Mouse (Mus musculus): Measurements from ENCODE around the gene Spsb1. TPM values are rescaled to one million over a fixed set of nuclear protein-coding genes. Genes with fewer than 3 reads are reported as not detected.

Spsb1 gene
- total RNA-seq, 2 experiments from 2014 or later: 22.5 to 28.0 TPM

DNA sequence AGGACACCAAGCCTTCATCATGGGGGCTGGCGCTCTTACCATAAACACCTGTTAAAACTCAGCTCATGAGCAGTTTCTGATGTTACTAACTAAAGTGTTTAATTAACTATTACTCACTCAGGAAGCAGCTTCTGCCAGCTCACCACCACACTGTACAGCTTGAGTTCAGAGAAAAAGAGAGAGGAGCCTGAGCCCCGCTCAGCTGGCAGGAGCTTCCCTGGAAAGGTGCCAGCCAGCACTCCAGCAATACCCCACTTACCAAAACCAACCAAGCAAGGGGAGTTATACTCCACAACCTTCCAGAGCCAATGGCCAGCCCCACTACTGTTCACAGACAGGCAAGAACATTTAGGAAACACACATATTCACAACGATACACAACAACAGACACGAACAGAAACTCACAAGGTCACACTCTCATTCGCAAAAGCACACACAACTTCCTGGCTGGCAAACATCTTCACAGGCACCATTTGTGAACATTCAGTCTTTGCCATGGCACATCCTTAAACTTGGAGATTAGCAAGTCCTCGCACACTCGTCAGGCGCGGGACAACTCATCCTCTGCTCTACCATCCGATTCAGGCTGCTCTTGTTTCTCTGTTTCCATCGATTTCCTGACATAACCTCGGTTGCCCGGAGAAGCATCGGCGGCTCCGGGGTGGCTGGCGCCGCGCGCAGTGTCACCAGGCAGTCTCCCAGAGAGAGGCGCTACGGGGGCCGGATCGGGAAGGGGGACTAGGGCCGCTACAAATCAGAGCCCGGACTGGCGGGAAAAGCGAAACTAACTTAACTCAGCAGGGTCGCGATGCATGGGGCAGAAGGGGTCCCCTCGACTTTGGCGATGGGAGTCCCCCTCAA, 992 bp downstream of the Spsb1 start:
- peak; percentile 48 to 65 for DNase-seq (ENCODE audit: low spot score in 2 of 2)

DNA sequence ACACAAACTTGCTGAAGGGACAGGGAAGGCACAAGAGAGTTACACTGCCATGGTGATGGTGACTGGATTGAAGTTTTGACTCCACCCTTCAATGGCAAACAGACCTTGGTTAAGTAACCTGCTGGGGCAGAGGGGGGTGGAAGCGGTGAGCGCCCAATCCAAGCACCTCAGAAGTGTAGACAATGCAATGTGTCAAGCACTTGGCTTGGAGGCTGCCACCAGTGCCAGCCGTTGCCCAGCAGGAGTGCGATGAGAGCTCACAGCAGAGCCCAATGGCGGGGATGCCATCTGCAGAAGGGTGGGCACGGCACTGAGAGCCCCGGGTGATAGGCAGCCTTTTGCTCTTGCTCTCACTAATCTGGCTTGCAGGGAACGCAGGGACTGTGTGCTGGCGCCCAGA, 2.6 kb downstream of the Spsb1 start:
- DNase-seq (ENCODE audit: low spot score in 2 of 2): no peak

DNA sequence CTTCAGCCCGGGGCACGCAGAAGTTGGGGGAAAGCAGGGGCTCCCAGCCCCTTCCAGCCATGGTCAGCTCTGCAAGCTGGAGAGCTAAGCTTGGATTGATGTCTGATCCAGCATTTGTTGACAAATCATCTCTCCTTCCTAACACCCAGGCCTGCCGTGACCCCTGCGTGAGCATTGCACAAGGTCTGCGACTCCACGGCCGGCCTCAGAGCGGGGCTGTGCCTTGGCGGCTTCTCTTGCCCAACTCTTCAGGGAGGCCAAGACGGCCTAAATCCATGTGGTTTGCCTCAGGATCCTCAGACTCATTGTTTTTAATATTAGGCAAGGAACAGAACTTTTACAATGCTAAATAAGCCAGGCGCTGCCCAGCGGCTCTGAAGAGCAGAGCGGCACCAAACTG, 3.6 kb downstream of the Spsb1 start:
- no peak for DNase-seq (ENCODE audit: low spot score in 2 of 2)

DNA sequence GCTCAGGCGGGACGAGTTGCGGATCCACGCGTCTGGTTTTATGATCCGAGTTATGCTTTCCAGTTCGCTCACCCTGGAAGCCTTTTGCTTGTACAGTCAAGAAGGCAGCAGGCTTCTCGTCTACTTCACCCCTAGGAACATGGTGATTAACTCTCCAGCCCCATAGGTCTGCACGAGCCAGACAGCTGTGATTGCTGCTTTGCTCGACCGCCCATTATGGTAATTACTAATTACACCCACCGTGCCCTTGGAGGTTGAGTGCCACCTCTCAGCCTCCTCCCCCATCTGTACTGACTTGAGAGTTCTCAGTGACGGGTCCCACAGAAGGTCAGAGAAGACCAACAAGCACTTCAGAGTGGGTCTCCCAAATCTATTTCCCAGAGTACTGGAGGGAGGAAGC, 5.2 kb downstream of the Spsb1 start:
- DNase-seq (ENCODE audit: low spot score in 2 of 2): no peak

DNA sequence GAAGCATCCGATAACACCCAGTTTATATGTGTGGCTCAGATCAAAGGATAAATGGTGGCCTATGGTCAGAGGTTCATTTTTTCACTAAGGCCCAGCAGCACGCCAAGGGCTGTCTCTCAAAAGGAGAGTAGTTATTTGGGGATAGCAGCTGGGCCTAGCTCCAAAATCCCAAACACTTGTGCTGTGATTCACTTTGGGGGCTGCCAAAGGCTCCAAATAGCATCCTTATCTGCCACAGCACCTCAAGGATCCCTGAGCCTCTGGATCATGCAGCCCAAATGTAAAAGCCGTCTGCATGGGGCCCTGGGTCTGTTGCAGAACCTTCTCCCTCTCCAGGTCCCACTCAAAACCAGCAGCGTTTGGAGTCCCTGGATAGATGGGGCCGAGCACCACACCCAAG, 6.7 kb downstream of the Spsb1 start:
- no peak for DNase-seq (ENCODE audit: low spot score in 2 of 2)

DNA sequence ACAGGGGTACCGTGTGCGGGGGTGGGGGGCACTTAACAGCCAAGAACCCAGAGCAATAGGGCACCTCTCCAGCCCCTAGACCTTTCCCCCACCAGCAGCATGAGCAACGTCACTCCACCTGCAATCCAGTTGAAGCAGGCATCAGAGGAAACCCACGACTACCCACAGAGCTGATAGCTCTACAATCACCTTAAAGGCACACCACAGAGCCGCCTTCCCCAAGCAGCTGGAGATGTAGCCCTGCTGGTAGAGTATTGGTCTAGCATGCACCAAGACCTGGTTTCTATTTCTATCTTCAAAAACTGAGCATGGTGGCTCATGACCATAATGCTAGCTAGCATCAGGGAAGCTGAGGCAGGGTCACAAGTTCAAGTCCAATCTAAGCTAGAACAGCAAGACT, 7.4 kb downstream of the Spsb1 start:
- no peak for DNase-seq (ENCODE audit: low spot score in 2 of 2)

DNA sequence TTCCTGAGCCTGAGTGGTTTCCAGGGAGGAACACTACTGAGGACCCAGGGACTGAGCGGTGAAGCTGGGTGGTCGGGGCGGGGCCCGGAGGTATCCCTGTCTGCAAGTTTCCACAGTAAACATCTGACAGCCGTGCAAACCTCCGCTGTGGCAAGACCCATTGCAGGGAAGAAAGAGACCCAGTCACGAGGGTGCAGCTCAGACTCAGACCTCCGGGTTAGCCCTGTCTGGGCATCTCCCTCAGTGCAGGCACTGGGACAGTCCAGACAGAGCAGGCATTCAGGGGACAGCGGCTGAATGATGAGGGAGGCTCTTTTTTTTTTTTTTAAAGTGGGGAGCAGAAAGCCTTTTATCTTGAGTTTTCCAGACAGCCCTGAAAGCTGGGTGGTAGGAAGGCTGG, 9.6 kb downstream of the Spsb1 start:
- DNase-seq (ENCODE audit: low spot score in 2 of 2): no peak

DNA sequence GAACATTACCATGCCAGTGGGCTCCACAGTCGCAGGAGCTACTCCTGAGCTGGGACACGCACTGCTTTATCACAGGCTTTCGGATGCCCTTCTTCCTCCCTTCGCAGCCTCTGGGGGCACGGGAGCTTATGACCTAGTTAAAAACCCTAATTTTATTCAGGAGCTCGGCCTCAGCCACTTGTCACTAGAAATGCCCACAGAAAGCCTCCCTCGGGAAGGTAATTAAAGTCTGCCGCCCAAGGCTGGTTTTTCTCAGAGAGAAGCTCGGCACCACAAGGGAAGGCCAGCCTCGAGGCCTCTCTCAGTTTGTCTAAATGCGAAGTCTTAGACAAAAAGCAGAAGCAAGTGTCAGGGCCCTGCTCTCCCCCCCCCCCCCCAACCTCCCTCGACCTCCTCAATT, 10.6 kb downstream of the Spsb1 start:
- no peak for DNase-seq (ENCODE audit: low spot score in 2 of 2)

DNA sequence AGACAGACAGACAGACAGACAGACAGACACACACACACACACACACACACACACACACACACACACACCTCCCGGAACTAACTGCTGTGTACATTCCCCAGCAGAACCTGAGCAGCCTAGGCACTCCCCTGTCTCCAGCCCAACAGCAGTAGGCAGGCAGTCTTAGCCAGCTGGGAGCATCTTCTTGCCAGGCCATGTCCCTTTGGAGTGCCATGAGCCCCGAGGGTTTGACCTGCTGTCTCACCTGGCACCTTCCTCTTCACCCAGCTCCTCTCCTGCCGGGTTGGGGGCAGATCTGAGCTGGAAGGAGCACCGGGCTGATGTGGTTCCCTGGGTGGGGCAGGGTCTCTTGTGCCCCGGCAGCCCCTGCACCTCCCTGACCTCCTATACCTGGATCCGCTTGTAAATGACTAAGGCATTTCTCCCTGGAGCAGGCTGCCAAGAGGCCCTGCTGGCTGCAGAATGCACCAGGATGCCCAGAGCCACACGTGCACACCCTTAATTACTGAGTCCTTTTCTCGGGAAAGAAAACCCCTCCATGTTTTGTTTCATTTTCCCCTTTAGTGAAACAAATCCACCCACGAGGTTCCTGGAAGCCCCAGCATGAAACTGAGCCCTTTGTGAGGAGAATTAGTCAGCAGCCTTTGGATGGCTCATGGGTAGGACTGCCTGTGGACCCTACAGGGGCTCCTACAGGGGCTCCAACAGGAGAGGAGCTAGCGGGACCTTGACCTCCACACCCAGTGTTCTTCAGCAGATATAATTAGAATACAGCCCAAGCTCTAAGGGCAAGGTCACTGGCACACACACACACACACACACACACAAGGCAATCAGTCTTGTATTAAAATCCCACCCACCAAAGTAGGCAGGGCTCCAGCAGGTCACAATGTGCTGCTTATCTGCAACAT, 11.8 kb downstream of the Spsb1 start:
- no peak for DNase-seq (ENCODE audit: low spot score in 2 of 2)

DNA sequence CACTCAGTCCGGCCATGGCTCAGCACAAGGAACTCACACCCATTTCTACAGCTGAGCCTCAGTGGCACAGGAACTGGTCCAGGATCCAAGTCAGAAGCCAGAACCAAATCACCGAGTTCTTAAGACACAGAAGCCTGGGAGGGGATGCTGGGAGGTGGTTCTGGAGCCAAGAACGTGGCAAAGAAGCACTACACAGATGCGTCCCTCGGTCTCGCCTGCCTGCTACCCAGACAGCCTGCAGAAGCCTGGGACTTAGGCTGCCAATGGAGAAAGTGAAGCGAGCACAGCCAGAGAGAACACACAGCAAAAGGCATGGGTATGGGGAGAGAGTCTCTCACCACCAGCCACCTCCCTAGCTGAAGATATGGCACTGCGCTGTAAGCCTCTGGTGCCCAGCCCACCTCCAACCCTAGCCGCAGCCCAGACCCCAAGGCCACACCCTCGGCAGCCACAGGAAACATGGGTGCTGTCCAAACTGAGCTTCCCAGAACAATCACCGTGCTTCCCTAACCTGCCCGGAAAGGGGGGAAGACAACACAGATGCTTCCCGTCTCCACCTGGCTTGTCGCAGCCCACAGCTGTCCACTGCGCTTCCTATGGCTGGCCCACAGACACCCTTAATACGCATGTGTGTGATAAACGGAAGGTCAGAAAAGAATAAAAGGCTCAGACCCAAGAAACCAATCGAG, 13.6 kb downstream of the Spsb1 start:
- no peak for DNase-seq (ENCODE audit: low spot score in 2 of 2)

DNA sequence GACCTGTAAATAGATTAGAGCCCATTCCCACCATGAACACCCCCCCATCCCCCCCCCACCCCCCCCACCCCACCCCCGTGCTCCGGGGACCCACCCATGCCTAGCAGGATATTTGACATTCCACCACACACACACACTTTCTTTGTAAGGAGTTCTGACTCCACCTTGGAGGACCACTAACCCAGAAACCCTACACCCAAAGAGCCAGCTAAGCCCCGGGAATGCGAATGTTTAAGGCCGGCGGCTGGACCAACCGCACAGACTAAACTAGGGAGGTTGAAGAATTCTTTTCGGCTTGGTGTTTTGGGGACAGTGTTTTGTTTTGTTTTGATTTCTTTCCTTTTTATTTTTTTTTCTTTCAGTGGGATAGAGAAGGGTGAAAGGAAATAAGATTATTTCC, 16.1 kb downstream of the Spsb1 start:
- DNase-seq (ENCODE audit: low spot score in 2 of 2): no peak

DNA sequence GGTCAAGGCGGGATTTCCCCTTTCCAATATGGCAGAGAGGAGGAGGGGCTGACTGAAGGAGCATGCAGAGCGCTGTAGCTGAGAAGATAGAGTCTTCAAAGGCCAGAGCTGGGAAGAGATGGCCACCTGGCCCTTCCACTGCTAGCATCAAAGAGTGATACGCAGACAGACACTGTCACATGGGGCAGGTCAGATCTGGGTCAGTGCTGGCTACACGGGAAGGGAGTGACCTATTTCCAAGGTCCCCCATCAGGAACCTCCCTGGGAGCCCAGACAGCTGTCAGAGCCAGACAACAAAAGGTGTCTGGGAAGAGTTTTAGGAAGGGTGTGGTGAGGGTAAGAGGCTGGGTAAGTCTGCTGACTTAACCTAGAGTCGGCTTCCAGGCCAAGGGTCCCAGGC, 17.9 kb downstream of the Spsb1 start:
- no peak for DNase-seq (ENCODE audit: low spot score in 2 of 2)

DNA sequence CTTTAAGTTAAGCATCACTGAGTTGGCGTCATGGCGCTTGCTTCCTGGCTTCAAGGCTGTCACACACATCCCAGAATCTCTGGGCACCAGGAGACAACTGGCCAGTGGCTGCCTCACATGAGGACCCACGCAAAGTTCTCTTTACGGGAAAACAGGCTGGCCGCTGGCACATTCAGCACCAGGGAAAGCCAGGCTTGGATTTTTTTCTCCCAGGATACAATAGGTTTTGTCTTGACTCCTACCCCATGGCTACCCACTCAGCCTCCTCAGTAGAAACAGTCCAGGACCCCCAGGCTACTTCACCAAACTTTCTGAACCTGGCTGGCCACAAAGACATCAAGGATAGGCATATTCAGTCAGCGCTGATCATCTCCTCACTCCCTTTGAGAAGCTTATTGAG, 19.4 kb downstream of the Spsb1 start:
- DNase-seq (ENCODE audit: low spot score in 2 of 2): no peak

DNA sequence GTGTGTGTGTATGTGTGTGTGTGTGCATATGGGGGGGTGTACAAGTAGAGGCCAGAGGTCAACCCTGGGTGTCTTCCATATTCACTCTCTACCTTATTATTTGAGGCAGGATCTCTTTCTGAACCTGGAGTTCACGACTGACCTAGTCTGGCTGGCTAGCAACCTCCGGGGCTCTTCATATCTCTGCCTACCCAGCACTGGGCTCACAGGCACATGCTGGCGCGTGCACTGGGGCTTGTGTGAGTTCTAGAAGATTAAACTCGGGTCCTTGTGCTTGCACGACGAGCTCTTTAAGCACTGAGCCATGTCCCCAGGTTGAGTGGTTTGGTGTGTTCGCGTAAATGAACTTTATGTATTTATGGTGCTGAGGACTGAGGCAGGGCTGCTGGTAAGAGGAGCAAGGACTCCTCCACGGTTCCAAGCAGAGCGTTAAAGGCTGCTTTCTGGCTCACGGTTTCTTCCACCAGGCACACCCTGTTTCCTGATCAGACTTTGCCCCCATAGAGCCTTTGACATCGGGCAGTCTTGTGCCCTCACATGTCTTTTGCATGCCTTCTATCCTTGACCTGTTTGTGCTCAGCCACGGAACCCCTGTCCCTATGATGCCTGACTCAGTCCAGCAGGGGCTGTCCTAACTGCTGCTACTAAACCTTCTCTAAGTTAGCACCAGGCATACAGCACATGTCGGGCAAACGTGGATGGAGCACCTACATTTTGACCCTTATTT, 21.2 kb downstream of the Spsb1 start:
- no peak for DNase-seq (ENCODE audit: low spot score in 2 of 2)

DNA sequence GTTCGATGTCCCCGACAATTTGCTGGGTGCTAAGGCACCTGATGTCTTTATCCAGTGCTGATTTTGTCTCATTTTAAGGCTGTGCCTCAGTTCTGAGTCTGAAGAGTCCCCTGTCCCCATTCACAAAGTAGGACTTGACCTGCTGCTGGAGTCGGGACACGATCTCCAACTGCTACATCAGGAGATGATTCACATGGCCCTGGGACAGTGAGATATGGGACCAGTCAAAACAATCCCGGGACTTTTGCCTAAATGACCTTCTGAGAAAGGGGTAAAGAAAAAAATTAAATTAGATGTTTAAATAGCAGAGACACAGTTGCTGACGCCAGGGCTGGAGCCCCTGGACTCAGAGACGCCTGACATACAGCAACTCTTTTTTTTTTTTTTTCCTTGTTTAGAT, 21.8 kb downstream of the Spsb1 start:
- no peak for DNase-seq (ENCODE audit: low spot score in 2 of 2)

DNA sequence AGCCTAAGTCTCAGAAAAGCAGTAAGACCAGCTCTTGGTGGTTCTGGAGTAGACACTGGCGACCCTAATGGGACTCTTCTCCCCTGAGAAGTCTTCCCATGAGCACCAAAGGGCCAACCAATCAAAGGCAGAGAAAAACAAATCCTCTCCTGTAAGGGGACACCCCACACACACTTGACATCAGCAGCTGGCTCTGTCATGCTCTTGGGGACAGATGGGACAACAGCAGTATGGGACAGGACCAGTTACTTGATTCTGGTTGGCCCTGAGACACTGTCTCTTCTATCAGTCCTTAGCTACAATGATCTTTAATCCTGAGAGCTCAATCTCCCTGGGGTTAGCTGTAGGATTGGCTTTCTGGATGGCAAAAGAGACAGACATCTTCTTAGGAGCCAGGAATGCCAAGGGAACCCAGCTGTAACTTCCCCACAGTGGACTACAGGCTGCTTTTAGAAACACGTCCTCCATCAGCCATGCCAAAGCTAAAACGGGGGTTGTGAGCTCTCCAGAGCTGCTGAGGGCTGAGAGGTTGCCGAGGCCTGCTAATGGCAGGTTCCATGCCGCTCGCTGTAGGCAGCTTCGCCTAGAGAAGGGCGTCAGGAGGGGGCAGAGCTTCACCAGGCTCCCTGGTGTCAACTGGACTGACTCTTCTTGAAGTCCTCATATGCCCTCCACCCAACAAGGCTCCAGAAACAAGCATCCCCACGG, 22.6 kb downstream of the Spsb1 start:
- no peak for DNase-seq (ENCODE audit: low spot score in 2 of 2)

DNA sequence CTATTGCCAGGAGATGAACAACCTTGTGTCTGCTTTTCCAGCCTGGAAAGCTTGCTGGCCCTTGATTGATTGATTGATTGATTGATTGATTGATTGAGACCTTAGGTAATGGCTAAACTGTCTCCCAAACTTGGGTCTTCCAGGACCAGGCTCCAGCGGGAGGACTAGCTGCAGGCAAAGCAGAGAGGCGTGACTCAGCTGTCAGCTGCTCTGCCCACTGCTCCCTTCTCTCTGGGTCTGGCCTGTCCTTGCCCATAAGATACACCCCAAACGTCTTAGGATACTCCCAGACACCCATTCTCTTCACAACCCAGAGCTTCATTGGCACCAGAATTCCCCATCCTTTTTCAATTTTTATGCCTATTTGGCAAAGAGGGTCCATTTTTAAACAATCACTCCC, 24.1 kb downstream of the Spsb1 start:
- no peak for DNase-seq (ENCODE audit: low spot score in 2 of 2)

DNA sequence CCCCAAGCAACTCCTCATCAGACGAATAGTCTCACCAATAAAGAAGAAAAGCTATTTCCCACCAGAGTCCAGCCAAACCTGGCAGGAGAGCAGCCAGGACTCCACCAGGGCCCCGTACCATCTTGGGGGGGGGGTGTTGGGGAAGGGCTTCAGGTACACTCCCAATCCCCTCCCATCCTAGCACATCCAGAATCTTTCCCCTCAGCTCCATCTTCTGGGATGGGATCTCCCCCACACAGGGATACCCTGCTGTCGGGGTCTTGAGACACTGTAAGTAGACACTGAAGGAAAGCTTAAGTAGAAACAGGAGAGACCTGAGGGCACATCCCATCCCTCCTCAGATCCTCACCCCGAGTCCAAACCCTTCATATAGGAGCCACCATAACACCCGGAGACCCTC, 31.8 kb downstream of the Spsb1 start:
- DNase-seq (ENCODE audit: low spot score in 2 of 2): no peak

DNA sequence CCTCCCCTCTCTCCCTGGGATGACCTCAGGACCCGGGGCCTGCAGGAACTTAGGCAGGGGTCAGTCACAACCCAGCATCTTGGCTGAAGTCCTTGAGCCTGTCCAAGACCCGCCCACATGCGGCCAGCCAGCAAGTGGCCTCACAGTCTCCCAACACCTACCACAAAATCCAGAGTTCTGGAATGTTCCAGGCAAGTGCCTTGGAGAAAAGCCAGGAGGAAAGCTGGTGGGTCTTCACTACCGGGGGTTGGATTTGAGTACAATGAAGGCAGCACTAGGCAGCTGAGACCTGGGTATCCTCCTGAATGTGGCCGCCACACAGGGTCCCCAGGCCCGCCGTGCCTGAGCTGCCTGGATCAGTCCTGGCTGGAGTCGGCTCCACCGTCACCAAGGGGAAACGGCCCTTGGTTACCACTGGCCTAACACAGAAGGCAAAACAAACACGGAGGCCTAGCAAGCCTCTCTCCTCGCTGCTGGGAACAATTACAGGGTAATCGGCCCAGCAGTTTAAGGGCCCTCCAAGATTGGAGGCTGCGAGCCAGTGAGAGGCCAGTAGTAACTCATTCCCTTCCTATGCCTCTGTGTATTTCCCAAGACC, 32.6 kb downstream of the Spsb1 start:
- DNase-seq (ENCODE audit: low spot score in 2 of 2): peak; percentile 29 to 65

DNA sequence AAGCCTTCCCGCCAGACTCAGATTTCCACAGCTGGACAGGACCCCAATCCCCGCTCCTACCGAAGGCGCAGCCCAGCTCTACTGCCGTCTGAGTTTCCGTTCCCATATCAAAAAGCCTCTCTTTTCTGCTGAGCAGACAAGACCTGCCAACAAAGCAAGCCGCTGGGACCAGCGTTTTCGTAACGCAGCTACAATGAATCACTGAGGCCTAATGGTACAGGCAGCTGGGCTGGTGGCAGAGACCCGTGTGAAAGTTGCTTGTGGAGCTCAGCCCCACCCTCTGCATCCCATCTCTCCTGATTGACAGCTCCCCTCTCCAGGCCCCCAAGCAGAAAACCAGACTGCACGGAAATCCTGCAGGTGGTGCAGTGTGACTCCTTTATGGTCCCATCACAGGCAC, 34.0 kb downstream of the Spsb1 start:
- peak in 1 of 2 experiments; percentile 42 for DNase-seq (ENCODE audit: low spot score in 2 of 2)
